Mouse (Mus musculus) erythroblast, embryonic 14.5 days (primary cell): Measurements from ENCODE around the gene Gbx2.

ENCODE experiments used
- GATA1 ChIP-seq: IDR thresholded peaks from 2 replicates; pipeline ENCODE4 v1.6.1; 2012; ENCODE audit warnings: low read length, inconsistent platforms, mixed read lengths
- TAL1 ChIP-seq: IDR thresholded peaks from 3 replicates; pipeline ENCODE4 v1.6.1; 2012; ENCODE audit warnings: low read length, inconsistent platforms, mixed read lengths

GRCm38 (mm10) chr1:89919206-89919605, 11.8 kb downstream of the Gbx2 start:
- TF ChIP-seq TAL1 (no peak), GATA1 (no peak)
